Mouse (Mus musculus) lung, embryonic 15.5 days (tissue): ENCODE measurements around the gene Mcl1. TPM values are rescaled to one million over a fixed set of nuclear protein-coding genes. Genes with fewer than 3 reads are reported as not detected.

Source experiments
- ATAC-seq: fragments of 200-750 bp; cut with Nextera tagmentation; 2 replicates; pipeline ENCODE4 v1.8.0; 2017; ENCODE audit warnings: moderate number of reproducible peaks, borderline replicate concordance; ENCODE audit not compliant: low FRiP score, low TSS enrichment; ENCODE audit errors: extremely low read depth
- H3K27ac ChIP-seq: fragments of 300-500 bp; sonication (generic); 2 replicates; pipeline ENCODE4 v1.5.1; 2015; ENCODE audit warnings: moderate library complexity, mild to moderate bottlenecking, inconsistent platforms
- H3K27me3 ChIP-seq: fragments of 300-500 bp; sonication (generic); 2 replicates; pipeline ENCODE4 v1.6.1; 2015; ENCODE audit warnings: inconsistent platforms
- H3K36me3 ChIP-seq: fragments of 300-500 bp; sonication (generic); 2 replicates; pipeline ENCODE4 v1.6.1; 2015; ENCODE audit warnings: inconsistent platforms
- H3K4me1 ChIP-seq: fragments of 300-500 bp; sonication (generic); 2 replicates; pipeline ENCODE4 v1.6.1; 2015; ENCODE audit warnings: inconsistent platforms
- H3K4me2 ChIP-seq: fragments of 300-500 bp; sonication (generic); 2 replicates; pipeline ENCODE4 v1.6.1; 2015; ENCODE audit warnings: inconsistent platforms, mild to moderate bottlenecking, moderate library complexity
- H3K4me3 ChIP-seq: fragments of 300-500 bp; sonication (generic); 2 replicates; pipeline ENCODE4 v1.5.1; 2015; ENCODE audit warnings: mild to moderate bottlenecking, inconsistent platforms
- H3K9ac ChIP-seq: fragments of 300-500 bp; sonication (generic); 2 replicates; pipeline ENCODE4 v1.6.1; 2015; ENCODE audit warnings: inconsistent platforms
- H3K9me3 ChIP-seq: fragments of 300-500 bp; sonication (generic); 2 replicates; pipeline ENCODE4 v1.6.1; 2016; ENCODE audit warnings: inconsistent platforms
- WGBS: fragments of 180-500 bp; shearing (Covaris S2); methylation state at CpG from one replicate; pipeline ENCODE4 v1.1.7; 2015; 5-methylcytosine and 5-hydroxymethylcytosine counted together
- polyA plus RNA-seq: library from polyadenylated mRNA; unstranded; fragments of >200 nt; fragmentation: Nextera tagmentation; extraction: Ambion mirVana; gene quantifications from 2 replicates; pipeline ENCODE4 v1.2.1, GENCODE M21; 2015

Gene Mcl1
- polyA plus RNA-seq, 1 experiment from 2014 or later: 64.5 TPM

DNA sequence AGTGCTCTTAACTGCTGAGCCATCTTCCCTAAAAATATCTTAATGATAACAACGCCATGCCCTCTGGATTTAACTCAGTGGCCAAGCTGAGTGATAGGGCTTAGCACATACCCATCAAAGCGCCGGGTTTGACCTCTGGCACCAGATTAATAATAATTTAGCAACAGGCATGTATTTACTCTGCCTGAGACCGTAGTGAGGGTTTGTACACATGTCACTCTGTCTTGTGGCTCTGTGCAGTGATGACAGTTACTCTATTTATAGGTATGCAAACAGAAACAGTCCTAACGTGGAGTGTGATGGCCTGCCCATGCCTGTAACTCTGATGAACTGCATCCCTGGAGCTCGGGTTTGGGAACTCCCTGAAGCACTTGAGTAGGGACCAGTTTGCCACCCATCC is 34.1 kb downstream of the Mcl1 start:
- no peaks in the 10 kb centered on the region for H3K36me3 ChIP-seq
- ATAC-seq: no peak
- no peaks in the 10 kb centered on the region for H3K27me3 ChIP-seq
- no peak overlapping the region for H3K4me2 ChIP-seq
- no peak overlapping the region for H3K4me3 ChIP-seq
- WGBS: 60% methylated on average over 6 of the region's 6 CpGs
- H3K4me1 ChIP-seq: peaks cover 50% of the 10 kb centered on the region
- H3K27ac ChIP-seq: no peak overlapping the region
- no peaks in the 10 kb centered on the region for H3K9me3 ChIP-seq
- no peak overlapping the region for H3K9ac ChIP-seq

DNA sequence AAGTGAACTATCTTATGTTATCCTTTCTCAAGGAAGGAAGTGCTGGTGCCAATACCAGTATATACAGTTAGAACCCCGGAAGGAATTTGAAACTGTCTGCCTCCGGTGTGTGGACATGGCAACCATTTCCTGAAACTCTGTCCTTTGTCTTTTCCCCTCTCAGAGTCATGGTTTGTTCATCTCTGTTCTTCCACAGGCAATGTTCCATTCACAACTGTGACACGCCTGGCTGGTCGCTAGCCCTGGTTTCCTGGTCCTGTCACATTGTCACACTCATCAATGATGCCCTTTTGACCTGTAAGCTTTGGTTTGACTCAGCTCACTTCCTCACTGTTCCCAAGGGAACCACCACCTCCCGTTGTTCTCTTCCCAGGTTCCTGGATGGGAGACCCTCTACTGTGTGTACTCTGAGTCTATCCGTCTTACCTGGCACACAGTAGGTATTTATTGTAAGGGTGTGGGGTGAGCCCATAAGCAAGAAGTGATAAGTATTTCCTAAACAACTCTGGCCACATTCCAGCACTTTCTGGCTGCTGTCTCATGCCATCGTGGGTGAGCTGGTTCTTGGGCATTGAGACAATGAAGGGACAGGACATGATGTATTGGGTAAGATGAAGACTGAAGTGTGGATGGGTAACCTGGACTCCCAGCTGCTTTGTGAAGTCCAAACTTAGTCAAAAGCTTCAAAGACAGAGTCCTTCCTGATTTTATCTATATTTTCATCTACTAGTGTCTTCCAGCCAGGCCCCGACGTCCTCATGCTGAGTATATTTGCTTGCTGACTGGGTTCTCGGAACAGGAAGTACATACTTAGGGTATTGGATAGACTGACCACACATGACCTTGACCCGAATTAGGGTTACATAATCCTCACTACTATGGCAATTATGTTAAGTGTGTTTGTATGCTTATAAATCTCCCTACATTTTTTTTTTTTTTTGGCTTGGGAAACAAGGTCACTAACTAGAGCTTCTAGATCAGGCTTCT is 35.5 kb downstream of the Mcl1 start:
- no peak for ATAC-seq
- Histone ChIP-seq H3K4me1 (peaks cover 36% of the 10 kb centered on the region), H3K27ac (peak overlapping the region; percentile 18; the same call in 1 of the 2 replicates)

DNA sequence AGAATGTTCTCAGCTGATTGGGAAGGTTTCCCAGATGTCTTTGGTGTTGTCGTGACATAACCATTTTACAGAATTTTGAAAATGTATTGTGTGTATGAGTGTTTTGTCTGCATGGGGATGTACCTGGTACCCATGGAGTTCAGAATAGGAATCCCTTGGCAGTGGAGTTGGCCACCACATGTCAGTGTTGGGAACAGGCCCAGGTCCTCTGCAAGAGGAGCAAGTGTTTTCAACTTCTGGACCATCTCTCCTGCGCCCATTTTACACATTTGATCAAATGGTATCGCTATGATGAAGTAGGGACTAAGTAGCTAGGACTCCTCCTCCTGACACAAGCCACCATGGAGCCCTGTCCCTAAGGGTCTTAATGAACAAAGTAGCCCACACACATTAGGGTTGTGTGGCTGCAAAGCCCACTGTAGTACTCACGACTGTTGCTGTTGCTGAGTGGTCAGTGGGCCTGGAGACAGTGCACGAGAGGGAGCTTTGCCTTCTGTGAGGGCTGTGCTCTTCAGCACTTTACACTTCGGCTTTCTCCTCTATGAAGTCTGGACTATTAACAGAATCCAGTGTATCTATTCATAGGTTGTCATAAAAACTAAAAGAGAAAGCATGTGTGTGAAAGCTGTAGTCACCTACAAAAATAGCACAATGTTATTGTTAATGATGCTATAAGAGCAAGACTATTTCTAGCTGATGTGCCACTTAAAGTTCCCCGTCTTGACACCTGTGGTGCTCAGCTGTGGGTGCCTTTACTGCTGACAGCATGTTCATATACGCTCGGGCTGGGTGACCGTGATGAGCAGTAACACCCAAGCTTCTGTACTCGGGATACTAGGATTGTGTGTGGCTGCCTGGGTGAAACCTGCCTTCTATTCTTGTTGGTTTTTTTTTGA is 36.5 kb downstream of the Mcl1 start:
- no peak overlapping the region for H3K9ac ChIP-seq
- no peak for ATAC-seq
- no peak overlapping the region for H3K27ac ChIP-seq
- peaks cover 28% of the 10 kb centered on the region for H3K4me1 ChIP-seq
- 80% methylated on average over 11 of the region's 11 CpGs for WGBS
- no peaks in the 10 kb centered on the region for H3K9me3 ChIP-seq
- H3K4me3 ChIP-seq: no peak overlapping the region
- H3K36me3 ChIP-seq: no peaks in the 10 kb centered on the region
- no peak overlapping the region for H3K4me2 ChIP-seq
- H3K27me3 ChIP-seq: no peaks in the 10 kb centered on the region

More for the DNA sequence above, 35.5 kb downstream of the Mcl1 start:
- Histone ChIP-seq H3K4me3 (no peak overlapping the region), H3K36me3 (no peaks in the 10 kb centered on the region), H3K9ac (no peak overlapping the region), H3K27me3 (no peaks in the 10 kb centered on the region), H3K9me3 (no peaks in the 10 kb centered on the region), H3K4me2 (no peak overlapping the region)
- 46% methylated on average over 11 of the region's 11 CpGs for WGBS

DNA sequence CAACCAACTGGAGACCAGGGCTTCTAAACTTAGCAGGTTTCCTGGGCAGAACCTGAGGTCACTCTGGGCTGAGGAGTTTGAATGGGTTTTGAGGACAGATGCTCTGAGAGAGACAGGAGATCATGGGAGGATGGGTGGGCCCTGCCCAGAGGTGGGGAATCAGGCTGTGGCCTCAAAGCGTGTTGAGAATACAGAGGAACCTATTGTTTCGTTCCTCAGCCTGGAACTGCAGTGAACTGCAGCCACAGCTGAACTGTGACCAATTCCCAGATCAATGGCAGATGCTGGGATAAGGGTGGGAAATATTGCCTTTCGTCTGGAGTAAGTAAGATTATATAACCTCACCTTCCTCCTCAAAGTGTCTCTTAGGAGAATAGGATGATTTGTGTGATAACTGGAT is 37.2 kb downstream of the Mcl1 start:
- Histone ChIP-seq H3K9ac (no peak overlapping the region), H3K27ac (peak overlapping the region; percentile 10; the same call in 1 of the 2 replicates), H3K4me2 (no peak overlapping the region)

DNA sequence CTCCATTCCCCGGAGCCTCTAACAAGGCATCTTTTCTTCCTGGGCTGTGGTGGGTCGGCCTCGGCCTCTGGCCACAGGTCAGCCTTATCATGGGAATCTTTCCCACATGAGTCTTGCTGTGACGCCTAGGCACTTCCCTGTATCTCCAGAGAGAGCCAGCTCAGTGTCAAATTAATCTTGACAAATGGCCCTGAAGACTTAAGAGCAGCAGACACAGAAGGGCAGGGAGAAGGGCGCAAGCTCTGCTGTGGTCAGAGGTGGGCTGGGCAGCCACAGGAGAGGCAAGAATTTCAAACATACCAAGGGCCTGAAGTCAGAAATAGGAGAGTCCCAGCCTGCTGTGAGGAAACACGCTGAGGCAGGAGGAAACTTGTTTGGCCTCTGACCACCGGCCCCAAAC is 37.8 kb downstream of the Mcl1 start:
- H3K27ac ChIP-seq: peak overlapping the region; percentile 10
- no peaks in the 10 kb centered on the region for H3K27me3 ChIP-seq
- ATAC-seq: no peak
- no peak overlapping the region for H3K4me3 ChIP-seq
- WGBS: 22% methylated on average over 7 of the region's 7 CpGs
- no peaks in the 10 kb centered on the region for H3K9me3 ChIP-seq
- no peak overlapping the region for H3K9ac ChIP-seq
- no peak overlapping the region for H3K4me2 ChIP-seq
- H3K36me3 ChIP-seq: no peaks in the 10 kb centered on the region
- H3K4me1 ChIP-seq: peaks cover 34% of the 10 kb centered on the region

More for the DNA sequence above, 37.2 kb downstream of the Mcl1 start:
- WGBS: 43% methylated on average over 3 of the region's 3 CpGs
- Histone ChIP-seq H3K4me1 (peaks cover 28% of the 10 kb centered on the region), H3K9me3 (no peaks in the 10 kb centered on the region), H3K27me3 (no peaks in the 10 kb centered on the region), H3K36me3 (no peaks in the 10 kb centered on the region), H3K4me3 (no peak overlapping the region)
- no peak for ATAC-seq

DNA sequence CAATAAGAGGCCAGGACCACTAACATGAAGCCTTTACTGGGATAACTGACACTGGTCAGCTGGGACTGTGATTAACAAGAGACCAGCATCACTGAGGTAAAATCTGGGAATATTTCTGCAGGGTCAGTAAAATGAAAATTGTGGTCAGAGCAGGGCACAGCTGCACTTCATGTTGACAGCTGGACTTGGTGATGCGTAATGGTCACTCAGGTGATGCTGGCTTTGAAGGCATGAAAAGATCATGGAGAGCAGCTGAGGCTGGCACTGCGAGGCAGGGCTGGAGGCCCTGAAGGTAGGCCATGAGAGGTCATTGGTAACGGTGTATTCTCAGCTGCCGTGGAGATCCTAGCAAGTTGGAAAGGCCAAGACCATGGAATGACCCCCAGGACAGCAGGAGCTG is 39.7 kb downstream of the Mcl1 start:
- Histone ChIP-seq H3K4me3 (no peak overlapping the region), H3K27ac (no peak overlapping the region), H3K9me3 (no peaks in the 10 kb centered on the region), H3K4me1 (peaks cover 43% of the 10 kb centered on the region), H3K4me2 (no peak overlapping the region), H3K27me3 (no peaks in the 10 kb centered on the region), H3K36me3 (no peaks in the 10 kb centered on the region), H3K9ac (no peak overlapping the region)
- WGBS: 89% methylated on average over 4 of the region's 4 CpGs
- no peak for ATAC-seq

DNA sequence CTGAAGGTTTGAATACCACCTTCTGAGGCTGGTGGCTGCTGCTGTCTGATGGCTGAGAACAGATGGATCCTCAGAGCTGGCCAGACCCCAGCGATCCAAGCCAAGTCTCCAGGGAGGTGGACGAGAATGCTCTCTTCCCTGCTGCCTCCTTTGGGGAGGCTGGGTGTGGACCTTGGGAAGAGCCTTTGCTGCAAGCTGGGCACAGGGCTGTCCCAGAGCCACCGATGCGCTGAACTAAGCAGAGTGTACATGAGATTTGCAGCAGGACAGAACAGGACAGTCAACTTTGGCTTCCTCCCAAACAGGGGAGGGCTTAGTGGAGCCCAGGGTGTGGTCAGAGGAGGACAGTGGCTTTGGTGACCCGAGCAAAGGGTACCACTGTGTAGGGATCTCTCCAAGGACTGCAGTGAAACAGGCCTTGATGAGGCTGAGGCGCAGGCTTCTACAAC is 41.7 kb downstream of the Mcl1 start:
- H3K27ac ChIP-seq: no peak overlapping the region
- H3K4me2 ChIP-seq: no peak overlapping the region
- 63% methylated on average over 6 of the region's 6 CpGs for WGBS
- H3K4me1 ChIP-seq: peaks cover 31% of the 10 kb centered on the region
- no peaks in the 10 kb centered on the region for H3K9me3 ChIP-seq
- no peaks in the 10 kb centered on the region for H3K36me3 ChIP-seq
- H3K4me3 ChIP-seq: no peak overlapping the region
- H3K27me3 ChIP-seq: no peaks in the 10 kb centered on the region
- ATAC-seq: no peak
- no peak overlapping the region for H3K9ac ChIP-seq

DNA sequence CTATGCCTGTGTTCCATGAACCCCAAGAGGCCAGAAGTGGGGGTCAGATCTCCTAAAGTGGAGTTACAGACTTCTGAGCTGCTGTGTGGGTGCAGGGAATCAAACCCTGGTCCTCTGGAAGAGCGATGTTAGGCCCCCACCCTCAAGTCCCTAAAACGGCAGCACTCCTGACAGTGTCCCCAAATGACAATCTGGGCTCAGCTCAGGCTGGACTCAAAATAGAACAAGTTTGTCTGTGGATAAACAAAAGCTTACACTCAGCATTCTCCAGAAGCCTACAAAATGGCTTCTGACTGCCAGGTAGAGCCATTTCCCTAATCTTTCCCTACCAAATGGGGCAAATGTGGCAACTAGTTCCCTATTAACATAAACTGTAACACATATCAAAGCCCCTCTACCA is 42.5 kb downstream of the Mcl1 start:
- WGBS: 82% methylated on average over 2 of the region's 2 CpGs
- no peak for ATAC-seq
- no peak overlapping the region for H3K27ac ChIP-seq
- peaks cover 30% of the 10 kb centered on the region for H3K4me1 ChIP-seq
- H3K4me3 ChIP-seq: no peak overlapping the region
- no peak overlapping the region for H3K4me2 ChIP-seq
- H3K36me3 ChIP-seq: no peaks in the 10 kb centered on the region
- no peaks in the 10 kb centered on the region for H3K27me3 ChIP-seq
- H3K9ac ChIP-seq: 0 out of 2 replicates have a peak overlapping the region, but pooled peaks have one; percentile 55
- H3K9me3 ChIP-seq: no peaks in the 10 kb centered on the region

DNA sequence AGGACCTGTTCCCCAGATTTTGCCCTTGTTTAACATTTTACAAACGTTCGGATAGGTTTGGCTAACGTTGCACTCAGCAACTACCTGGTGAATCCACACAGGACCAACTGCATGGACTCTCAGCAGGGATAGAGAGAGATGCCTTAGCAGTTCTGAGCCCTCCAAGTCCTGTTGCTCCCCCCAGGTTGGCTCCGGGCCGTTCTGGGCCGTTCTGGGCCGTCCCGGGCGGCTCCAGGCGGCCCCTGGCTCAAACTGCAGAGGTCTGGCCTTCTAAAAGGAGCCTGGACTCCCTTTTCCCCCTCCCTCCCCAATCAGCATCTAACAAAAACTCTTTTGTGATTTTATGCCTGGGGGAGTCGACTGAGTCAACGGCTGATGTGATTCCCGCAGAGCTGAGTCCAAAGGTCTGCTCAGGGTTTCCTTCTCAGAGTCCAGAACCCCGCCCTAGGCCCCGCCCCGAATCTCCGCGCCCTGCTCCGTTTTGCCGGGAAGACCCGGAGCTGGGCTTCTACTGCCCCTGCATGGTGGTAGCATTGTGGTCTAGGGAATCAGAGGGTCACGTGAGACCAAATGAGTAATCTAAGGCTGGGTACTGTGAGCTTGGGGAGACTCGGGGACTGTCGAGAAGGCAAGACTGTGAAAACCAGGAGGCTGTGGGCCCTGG is 43.4 kb downstream of the Mcl1 start:
- peak overlapping the region; percentile 36 for H3K4me3 ChIP-seq
- H3K4me1 ChIP-seq: peaks cover 22% of the 10 kb centered on the region
- WGBS: 7% methylated on average over 24 of the region's 24 CpGs
- ATAC-seq: peak; percentile 91
- H3K36me3 ChIP-seq: no peaks in the 10 kb centered on the region
- H3K27me3 ChIP-seq: no peaks in the 10 kb centered on the region
- H3K9me3 ChIP-seq: no peaks in the 10 kb centered on the region
- H3K27ac ChIP-seq: peak overlapping the region; percentile 42; the same call in 1 of the 2 replicates
- H3K4me2 ChIP-seq: peak overlapping the region; percentile 79
- peak overlapping the region; percentile 55 for H3K9ac ChIP-seq

DNA sequence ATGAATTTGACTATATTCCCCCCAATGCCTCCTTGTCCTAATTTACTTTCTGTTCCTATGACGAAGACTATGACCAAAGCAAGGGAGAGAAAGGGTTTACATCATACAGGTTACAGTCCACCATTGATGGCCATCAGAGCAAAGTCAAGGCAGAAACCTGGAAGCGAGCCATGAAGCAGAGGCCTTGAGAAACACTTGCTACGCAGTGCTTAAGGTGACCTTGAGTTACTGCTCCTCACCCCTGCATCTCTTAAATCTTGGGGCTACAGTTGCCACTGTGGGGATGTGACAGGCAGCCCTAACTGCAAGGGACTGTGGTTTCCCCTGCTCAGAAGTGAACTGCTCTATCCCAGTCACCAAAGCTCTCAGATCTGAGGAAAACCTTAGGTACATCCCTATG is 44.7 kb downstream of the Mcl1 start:
- peaks cover 22% of the 10 kb centered on the region for H3K4me1 ChIP-seq
- 88% methylated on average over 3 of the region's 3 CpGs for WGBS
- H3K9ac ChIP-seq: no peak overlapping the region
- H3K27ac ChIP-seq: no peak overlapping the region
- no peaks in the 10 kb centered on the region for H3K36me3 ChIP-seq
- ATAC-seq: no peak
- H3K9me3 ChIP-seq: no peaks in the 10 kb centered on the region
- H3K4me3 ChIP-seq: no peak overlapping the region
- no peaks in the 10 kb centered on the region for H3K27me3 ChIP-seq
- H3K4me2 ChIP-seq: no peak overlapping the region

DNA sequence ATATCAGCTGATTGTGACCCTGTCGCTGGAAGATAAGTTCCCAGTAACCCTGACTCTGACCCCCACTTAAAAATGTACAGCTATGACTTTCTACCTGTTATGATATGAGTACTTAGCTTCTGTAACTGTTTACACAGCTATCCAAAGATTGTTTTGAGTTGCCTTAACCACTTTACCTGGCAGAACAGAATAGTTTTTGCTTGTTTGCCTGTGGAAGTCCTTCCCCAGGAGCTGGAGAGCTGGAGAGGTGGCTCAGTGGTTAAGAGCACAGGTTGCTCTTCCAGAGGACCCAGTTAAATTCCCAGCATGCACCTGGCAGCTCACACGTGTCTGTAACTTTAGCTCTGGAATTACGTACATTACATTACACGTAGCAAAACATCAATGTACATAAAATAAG is 46.0 kb downstream of the Mcl1 start:
- 74% methylated on average over 4 of the region's 4 CpGs for WGBS

More for the DNA sequence above, 46.0 kb downstream of the Mcl1 start:
- H3K4me1 ChIP-seq: peaks cover 22% of the 10 kb centered on the region
- H3K4me2 ChIP-seq: no peak overlapping the region
- H3K27ac ChIP-seq: no peak overlapping the region
- no peaks in the 10 kb centered on the region for H3K27me3 ChIP-seq
- no peak for ATAC-seq
- H3K4me3 ChIP-seq: no peak overlapping the region
- no peak overlapping the region for H3K9ac ChIP-seq
- no peaks in the 10 kb centered on the region for H3K9me3 ChIP-seq
- H3K36me3 ChIP-seq: no peaks in the 10 kb centered on the region
